8 mouse cellular contexts compared by ENCODE assay signal in the genomic region with DNA sequence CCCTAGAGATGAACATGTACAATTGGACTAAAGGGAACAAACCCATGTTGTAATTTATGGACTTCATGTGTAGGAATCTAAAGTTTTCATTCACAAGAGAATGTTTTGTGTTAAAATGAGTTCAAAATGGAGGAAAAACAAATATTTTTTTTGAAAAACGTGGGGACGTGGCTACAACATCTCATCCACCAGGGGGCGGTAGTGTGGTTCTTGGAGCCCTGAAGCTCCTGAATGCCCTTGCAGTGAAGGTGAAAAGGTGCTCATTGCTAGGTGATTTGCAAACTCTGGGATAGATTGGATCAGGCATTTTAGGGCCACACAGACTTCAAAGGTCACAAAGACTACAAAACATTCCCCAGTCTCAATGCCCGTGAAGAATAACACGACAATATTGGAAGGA.
A peak's percentile ranks its signal among the peaks of the same experiment; 100 is the strongest.
DNase-seq lines count a peak whose midpoint lies in the region; ATAC-seq and TF ChIP-seq lines count a peak whose summit lies in the region.

No protein-coding gene starts in this region.

- no peaks in the 10 kb centered on the region for H3K4me1 ChIP-seq in kidney, embryonic 14.5 days (ENCODE audit: control insufficient read depth, insufficient read depth, low read length)
- no peaks in the 10 kb centered on the region for H3K4me1 ChIP-seq in embryonic facial prominence, embryonic 14.5 days (ENCODE audit: control insufficient read depth, insufficient read depth, low read length)

- H3K9ac ChIP-seq in kidney, embryonic 14.5 days (ENCODE audit: low read depth, low read length), result no peak overlapping the region
- H3K9ac ChIP-seq in embryonic facial prominence, embryonic 14.5 days (ENCODE audit: low read depth, low read length), result no peak overlapping the region

- no peak overlapping the region for H3K27ac ChIP-seq in kidney, embryonic 14.5 days (ENCODE audit: low read depth, low read length)
- no peak overlapping the region for H3K27ac ChIP-seq in embryonic facial prominence, embryonic 14.5 days (replicated peaks; ENCODE audit: low read depth, low read length)
- no peak overlapping the region for H3K27ac ChIP-seq in left cerebral cortex, adult 2 months

- no peaks in the 10 kb centered on the region for H3K27me3 ChIP-seq in kidney, embryonic 14.5 days (ENCODE audit: control insufficient read depth, insufficient read depth, low read length)
- H3K27me3 ChIP-seq in embryonic facial prominence, embryonic 14.5 days (replicated peaks; ENCODE audit: control insufficient read depth, insufficient read depth, low read length), result no peaks in the 10 kb centered on the region

- TF ChIP-seq CTCF in left cerebral cortex, adult 2 months (IDR thresholded peaks at IDR 0.05), result peak; percentile 81

- peak; percentile 62 for DNase-seq in kidney, adult 18-20 months
- peak; percentile 19 for DNase-seq in Muller cell, postnatal 12 days (ENCODE audit: inconsistent ontology term)
- peak; percentile 79 for DNase-seq in brain, adult 2 months (ENCODE audit: low read depth, low spot score)
- DNase-seq in embryonic facial prominence, embryonic 14.5 days (ENCODE audit: low spot score), result peak; percentile 43
- DNase-seq in left cerebral cortex, adult 2 months (ENCODE audit: extremely low spot score in 1 of 2, low spot score in 2 of 2), result peak; percentile 41 to 44
- peak; percentile 69 for DNase-seq in retina, postnatal 1 day

- intact Hi-C loops in left cerebral cortex, adult 2 months (cut with DNase I), result loop anchor here (2.0 to 10.0 kb wide), 2 partner anchors 322 to 638 kb away; no protein-coding TSS in a partner anchor

- H3K36me3 ChIP-seq in kidney, embryonic 14.5 days (ENCODE audit: control insufficient read depth, insufficient read depth, low read length), result no peaks in the 10 kb centered on the region
- no peaks in the 10 kb centered on the region for H3K36me3 ChIP-seq in embryonic facial prominence, embryonic 14.5 days (ENCODE audit: control insufficient read depth, insufficient read depth, low read length)

- no peak for ATAC-seq in kidney, embryonic 14.5 days (ENCODE audit: low FRiP score, low TSS enrichment)
- ATAC-seq in embryonic facial prominence, embryonic 14.5 days (ENCODE audit: low read depth), result no peak
- no peak for ATAC-seq in megakaryocyte, adult 5-6 weeks (ENCODE audit: poor library complexity, severe bottlenecking)

- H3K4me2 ChIP-seq in kidney, embryonic 14.5 days (replicated peaks; ENCODE audit: low read depth, low read length), result no peak overlapping the region
- H3K4me2 ChIP-seq in embryonic facial prominence, embryonic 14.5 days (ENCODE audit: low read depth, low read length), result no peak overlapping the region

- WGBS in kidney, embryonic 14.5 days, result 24% methylated on average over 5 of the region's 5 CpGs
- 28% methylated on average over 5 of the region's 5 CpGs for WGBS in embryonic facial prominence, embryonic 14.5 days

- H3K4me3 ChIP-seq in kidney, embryonic 14.5 days (ENCODE audit: low read length), result no peak overlapping the region
- H3K4me3 ChIP-seq in embryonic facial prominence, embryonic 14.5 days (ENCODE audit: low read depth, low read length), result no peak overlapping the region
- no peak overlapping the region for H3K4me3 ChIP-seq in left cerebral cortex, adult 2 months

- H3K9me3 ChIP-seq in kidney, embryonic 14.5 days (ENCODE audit: control insufficient read depth, low read length), result no peaks in the 10 kb centered on the region
- no peaks in the 10 kb centered on the region for H3K9me3 ChIP-seq in embryonic facial prominence, embryonic 14.5 days (ENCODE audit: control insufficient read depth, low read length)

Comparison
In these comparisons a context has a peak if more than half of its experiments do, and no peak if none do; other contexts are left out.
1. DNase-seq: peak in every context shown above with its lines; median percentile 79 in brain, adult 2 months; 69 in retina, postnatal 1 day; 62 in kidney, adult 18-20 months; 43 in embryonic facial prominence, embryonic 14.5 days; 42 in left cerebral cortex, adult 2 months; 19 in Muller cell, postnatal 12 days.